Mouse (Mus musculus) thymus, postnatal 4 days (tissue): ENCODE results near the gene Lrig3.

Experiments
- DNase-seq: peaks from one replicate; pipeline ENCODE4 v3.0.0; 2021

The Lrig3 gene

DNA sequence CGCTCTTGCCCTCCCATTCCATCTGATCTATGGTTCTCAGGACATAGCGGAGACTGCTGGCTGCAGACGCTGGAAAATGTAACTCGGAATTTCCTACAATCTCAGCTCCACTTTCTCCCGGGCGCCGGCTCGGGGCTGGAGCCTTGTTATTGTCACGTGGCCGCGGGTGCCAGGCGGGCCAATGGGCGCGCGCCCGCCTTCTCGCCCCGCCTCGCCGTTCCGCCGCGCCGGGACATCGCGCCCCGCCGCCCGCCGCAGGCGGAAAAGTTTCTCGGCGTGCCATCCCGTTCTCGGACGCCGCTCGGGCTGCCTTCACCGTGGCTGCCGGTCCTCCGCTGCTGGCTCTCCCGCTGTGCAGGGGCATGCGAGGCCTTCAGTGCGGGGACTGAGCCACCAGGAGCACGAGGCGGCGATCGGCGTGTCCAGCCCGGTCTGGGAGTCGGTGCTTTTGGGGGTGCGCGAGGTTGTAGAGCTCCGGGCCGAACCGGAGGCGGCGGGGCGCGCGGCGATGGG is at the start of gene Lrig3:
Gene Lrig3 (plus strand): TSS at position 201 of the 513 bp plus-strand sequence.
- DNase-seq = peak; percentile 55

DNA sequence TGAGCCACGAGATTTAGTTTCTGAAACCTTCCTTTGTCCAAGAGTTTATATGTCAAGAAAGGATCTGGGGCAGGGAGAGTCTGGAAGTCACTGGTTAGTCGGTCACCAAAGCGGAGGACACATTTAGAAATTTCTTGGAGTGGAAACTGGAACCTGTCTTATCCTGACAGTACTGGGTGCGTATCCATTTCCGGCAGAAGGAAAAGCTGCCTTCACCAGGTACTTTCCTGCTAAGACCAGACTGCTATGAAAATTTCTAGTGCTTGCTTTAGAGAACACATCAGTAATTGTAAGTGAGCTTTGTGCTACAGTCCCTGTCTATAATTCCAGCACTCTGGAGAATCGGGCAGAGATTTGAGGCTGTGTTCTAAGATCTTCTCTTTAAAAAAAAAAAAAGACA is 49.2 kb upstream of the Lrig3 start:
- DNase-seq = no peak

DNA sequence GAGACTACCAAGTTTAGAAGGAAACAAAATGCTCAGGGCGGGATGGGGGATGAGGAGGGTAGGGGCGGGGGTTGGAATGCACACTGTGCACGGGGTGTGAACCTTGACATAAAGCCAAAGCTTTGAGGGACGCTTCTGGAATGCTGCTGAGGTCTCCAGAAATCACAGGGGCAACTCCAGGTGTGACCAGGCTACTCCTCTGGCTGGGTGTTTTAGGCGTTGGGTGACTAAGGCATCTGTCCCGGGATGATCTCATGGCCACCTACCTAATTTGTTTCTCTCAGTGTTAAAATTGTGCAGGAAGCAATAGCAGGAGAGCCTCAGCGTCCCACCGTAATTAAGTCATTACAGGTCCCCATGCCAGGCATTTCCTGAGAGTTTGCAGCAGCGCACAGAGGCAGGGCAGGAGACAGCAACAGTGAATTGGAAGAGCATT is 48.5 kb upstream of the Lrig3 start:
- no peak for DNase-seq

DNA sequence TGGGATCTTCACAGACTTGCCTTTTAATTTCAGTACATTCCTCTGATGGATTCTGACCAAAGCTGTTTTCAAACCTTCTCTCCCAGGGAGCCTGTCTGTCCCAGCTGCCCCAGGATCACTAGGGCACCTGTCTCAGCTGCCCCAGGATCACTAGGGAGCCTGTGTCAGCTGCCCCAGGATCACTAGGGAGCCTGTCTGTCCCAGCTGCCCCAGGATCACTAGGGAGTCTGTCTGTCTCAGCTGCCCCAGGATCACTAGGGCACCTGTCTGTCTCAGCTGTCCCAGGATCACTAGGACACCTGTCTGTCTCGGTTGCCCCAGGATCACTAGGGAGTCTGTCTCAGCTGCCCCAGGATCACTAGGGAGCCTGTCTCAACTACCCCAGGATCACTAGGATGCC is 47.0 kb upstream of the Lrig3 start:
- no peak for DNase-seq

DNA sequence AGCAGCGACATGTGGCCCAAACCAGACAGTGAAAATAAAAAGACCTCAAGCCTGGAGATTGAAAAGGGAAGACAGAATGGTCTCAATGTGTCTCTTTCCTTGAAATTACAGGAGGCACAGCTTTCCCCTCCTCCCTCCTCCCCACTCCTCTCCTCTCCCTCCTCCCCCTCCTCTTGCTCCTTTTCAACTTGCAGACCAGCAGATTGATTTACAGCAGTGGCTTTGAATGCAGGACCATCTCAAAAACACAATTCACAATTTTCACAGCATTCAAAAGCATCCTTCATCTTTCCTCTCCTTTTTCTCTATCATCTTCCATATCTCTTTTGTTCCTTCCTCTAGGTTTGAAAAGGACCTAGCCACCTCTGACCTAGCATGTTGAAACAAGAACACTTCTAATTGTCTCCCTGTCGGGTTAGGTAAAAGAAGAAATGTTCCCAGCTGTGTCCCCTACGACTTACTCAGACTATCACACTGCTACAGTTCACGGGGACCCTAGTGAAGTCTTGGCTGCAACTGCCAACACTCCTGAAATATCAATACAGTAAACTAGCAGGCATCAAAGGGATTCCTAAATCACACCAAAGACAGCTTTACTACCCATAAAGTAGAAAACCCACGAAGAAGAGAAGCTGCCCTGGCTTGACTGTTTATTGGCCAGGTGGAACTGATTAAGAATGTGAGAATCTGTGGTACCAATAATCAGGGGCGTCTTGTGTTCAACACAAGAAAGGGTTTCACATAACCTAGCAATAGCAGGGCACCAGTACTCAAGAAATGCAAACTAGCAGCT is 44.1 kb upstream of the Lrig3 start:
- DNase-seq = no peak

DNA sequence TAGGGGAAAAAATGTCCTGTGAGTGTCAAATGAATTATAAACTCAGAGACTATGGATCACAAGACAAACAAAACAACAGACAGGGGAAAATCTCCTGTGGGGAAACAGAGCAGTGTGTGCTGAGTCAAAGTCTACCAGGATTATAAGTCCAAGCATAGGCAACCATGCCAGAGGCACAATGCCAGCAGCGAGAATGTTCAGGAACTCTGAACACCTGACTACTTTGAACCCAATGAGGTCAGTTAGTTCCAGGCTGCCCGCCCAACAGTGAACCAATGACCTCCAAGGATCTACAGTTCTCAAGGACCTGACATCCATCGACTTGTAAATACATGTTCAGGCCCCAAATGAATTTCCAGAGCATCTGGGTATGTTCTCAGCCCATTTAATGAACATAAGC is 36.0 kb upstream of the Lrig3 start:
- DNase-seq = no peak

DNA sequence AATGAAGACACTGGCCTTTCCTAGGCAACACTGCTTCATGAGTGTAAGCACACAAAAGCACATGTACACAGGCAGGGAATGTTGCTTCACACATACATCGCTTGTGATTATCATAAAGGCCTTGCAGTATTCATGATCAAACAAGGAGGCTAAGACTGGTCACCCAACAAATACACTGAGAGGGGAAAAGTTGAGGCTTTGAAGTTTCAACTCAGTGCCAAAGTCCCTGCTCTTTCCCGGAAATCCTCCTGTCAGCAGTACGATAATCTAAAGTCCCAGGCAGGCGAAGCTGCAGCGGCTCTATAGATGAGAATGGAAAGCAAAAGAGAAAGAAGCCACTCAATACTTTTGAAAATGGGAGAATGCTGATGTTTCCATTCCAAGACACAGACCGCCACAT is 32.6 kb upstream of the Lrig3 start:
- no peak for DNase-seq

DNA sequence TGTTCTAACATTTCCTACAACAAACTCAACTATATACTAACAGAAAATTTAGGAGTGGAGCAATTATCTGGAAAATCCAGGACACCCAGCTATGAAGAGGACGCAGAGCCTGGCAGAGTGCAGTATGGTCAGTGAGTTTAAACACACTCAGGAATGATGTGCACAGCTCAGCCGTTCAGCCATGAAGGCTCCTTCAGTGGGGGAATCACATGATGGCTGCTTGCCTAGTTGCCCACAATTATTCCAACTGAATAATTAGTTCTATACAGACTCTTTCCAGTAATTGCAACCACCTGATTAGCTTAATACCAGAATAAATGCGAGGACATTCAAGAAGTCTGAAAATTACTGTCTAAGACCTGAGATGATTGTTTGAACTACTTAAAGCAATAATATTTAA is 31.9 kb upstream of the Lrig3 start:
- no peak for DNase-seq

DNA sequence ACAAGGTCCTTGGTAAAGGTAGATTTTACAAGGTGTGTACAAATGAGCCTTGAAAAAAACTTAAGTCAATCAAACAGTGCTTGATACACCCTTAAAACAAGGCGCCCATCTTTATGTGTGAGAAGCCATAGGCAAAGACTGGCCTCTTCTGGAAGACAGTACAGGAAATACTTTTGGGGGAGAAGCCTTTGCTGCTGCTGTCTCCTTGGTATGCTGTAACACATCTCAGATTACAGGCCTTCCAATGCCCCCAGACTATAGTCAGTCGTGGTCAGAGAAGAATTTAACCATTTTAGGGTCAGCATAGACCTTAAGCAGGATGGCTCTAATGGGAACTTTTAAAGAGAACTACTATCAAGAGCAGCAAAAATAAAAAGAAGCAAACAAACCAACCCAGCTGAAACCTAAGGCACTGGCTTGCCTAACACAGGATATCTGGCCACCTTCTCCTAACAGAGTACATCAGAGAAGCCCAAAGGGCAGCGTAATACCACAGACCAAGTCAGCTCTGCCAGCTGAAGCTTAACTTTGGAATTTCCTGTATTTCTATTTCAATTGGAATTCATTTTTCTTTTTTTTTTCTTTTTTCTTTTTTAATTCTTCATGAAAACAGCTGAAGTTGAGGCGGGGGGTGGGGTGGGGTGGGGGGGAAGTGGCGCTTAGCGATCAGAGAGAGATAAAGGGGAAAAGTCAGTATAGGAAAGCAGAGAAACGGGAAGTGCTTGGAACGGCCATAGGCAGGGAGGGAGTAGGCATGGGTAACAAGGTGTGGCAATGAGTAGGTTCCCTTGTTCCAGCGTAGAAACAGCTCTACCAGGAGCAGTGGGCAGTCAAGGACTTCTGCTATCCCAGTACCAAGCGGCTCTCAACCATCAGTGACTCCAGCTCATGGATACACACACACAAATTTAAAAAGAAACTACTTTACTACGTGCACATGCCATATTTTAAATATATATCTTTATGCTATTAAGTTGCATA is 28.2 kb upstream of the Lrig3 start:
- no peak for DNase-seq

DNA sequence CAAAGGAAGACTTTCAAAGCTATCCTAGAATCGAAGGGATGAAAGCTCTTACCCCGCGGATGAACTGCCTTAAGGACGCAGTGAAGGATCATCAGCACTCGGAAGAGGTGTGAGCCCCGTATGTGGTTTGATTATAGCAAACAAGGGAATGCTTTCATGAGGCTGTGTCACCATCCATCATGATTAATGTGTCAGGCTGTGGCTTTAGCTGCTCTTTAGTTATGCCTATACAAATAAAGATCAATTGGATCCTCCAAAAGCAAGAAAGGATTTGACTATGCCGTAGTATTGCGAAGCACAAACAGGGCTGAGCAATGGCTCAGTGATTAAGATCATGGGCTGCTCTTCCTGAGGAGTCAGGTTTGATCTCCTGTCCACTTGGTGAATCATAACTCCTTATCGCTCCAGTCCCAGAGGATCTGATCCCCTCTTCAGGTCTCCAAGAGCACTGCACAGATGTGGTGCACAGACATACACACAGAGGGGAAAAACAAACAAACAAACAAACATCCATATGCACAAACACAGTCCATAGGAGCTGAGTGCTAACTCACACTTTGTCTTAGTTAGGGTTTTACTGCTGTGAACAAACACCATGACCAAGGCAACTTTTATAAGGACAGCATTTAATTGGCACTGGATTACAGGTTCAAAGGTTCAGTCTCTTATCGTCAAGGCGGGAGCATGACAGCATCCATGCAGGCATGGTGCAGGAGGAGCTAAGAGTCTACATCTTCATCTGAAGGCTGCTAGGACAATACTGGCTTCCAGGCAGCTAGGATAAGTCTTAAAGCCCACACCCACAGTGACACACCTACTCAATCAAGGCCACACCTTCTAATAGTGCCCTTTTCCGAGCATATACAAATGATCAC is 27.2 kb upstream of the Lrig3 start:
- no peak for DNase-seq

DNA sequence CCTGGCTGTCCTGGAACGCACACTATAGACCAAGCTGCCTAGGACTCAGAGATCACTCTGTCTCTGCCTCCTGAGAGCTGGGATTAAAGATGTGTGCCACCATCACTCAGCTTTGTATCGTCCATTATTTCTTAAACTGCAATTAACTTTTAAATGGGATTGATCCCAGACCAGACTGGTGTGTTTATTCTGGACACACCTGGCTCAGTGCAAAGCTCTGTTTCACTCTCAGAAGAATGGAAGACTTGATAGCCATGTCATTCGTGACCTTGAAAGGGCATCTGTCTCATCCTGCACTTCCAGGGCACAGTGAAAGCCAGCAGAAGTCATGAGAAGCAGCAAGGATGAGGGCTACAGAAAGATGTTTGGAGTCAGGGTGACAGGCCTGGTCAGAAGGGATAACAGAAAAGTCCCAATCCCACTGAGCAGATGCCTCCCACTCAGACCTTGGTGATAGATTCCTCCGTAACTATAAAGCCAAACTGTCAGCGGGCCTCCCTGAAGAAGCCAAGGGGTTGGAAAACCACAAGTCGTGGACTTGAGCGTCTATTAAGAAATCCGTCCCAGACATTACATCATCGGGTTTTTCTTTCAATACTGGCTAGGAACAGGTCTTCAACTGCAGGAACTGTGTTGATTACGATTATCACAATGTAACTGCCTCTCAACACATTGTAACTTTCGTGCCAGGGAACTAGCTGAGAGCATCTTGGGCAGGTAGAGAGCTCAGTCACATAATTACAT is 25.5 kb upstream of the Lrig3 start:
- DNase-seq = no peak

DNA sequence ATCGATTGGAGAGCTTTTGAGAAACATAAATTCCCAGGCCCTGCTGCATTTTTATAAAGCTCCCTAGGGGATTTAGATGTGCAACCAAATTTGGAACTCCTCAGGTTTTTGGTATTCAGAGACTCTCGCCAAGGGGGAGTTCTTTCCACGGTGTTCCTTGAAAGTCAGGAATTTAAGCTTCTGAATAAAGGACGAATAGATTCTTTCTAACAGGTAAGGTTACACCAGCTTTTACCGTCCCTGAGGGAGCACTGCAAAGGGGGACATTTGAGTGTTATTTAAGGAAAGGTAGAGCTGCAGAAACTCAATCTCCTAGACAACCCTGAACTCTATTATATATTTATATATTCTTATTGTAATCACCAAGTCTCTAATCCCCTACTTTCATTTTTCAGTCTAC is 22.9 kb upstream of the Lrig3 start:
- DNase-seq = no peak

DNA sequence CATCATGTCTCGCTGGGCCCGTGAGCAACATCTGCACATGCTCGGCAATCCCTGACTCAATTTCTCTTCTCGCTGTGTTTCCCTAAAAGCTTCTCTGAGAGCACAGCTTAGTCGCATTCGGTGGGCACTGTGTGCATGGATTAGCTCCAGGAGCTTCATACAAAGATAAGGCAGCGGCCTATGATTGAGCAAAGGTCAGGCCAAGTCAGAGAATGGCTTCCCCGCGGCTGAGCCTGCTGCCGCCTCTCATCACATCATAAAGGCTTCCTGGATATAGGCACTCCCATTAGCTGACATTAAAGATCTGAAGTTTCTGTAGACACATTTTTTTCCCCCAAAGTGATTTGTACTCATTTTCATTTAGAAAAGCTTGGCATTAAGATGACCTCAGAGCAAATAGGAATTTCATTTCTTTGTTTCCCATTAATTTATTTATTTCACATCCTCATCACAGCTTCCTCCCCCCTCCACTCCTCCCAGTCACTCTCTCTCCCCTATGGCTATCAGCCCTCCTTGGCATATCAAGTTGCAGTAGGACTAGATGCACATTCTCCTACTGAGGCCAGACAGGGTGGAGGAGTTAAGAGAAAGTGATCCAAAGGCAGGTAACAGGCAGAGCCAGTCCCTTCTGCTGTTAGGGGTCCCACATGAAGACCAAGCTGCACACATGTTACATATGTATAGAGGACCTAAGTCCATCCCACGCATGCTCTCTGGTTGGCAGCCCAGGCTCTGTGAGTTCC is 21.0 kb upstream of the Lrig3 start:
- no peak for DNase-seq

DNA sequence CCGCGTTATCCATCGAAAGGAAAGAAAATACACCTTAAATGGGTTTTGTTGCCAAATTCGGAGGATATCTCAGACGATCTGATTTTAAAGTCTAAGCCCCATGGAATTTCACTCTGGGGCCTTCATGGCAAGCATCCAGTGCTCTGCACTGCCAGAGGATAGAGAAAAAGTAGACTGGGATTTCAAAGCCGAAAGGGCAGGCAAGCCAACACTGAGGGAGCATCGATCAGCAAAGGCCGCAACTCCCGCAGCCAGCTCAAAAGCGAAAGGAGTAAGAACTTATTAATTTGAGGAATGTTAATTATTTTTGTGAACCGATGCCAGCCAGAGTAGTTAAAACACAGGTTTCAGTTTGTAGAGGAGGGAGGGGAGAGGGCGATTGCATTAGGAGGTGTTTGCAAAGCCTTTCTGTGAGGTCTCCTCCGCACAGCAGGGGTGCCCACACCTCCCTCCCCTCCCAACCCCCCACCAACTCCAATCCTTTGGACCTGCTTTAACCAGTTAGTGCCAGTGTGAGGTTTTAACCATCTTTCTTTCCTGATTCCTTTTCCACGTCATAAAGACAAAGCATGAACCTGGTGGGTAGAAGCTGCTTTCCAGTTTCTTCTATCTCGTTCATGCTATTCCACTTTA is 17.0 kb upstream of the Lrig3 start:
- no peak for DNase-seq

DNA sequence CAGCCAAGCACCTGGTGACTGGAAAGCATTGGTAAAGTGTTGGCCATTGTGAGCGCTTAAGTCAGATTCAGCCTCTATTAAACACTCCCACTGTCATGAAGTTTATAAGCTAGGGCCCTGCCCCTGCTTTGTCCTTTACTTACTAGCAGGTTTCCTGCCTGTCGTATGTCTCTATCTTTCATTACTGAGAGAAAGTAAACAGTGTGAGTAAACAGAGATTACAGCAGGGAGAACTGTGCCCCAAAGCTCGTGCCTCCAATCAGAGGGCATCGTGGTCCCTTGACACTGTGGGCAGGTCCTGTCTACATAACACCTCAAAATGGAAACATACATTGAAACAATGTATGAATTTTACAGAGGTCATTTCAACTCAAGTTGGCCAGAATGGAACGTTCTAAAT is 14.3 kb upstream of the Lrig3 start:
- no peak for DNase-seq

DNA sequence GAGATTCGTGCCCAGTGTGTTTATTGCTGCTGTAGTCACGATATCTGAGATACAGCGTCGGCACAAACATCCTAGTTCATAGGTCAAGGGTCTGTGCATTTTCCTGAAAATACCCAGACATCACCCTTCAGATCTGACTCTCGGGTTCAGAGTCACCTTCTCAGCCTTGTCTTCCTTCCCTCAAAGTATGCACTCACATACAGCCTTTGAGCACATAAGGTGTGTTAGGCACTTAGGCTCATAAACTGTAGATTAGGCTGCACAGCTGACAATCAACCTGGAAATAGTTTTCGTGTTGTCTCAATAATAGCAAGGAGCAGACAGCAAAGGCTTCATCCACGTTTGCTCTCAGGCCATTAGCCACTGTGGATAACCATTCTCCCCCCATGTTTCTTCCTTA is 11.6 kb upstream of the Lrig3 start:
- DNase-seq = no peak

DNA sequence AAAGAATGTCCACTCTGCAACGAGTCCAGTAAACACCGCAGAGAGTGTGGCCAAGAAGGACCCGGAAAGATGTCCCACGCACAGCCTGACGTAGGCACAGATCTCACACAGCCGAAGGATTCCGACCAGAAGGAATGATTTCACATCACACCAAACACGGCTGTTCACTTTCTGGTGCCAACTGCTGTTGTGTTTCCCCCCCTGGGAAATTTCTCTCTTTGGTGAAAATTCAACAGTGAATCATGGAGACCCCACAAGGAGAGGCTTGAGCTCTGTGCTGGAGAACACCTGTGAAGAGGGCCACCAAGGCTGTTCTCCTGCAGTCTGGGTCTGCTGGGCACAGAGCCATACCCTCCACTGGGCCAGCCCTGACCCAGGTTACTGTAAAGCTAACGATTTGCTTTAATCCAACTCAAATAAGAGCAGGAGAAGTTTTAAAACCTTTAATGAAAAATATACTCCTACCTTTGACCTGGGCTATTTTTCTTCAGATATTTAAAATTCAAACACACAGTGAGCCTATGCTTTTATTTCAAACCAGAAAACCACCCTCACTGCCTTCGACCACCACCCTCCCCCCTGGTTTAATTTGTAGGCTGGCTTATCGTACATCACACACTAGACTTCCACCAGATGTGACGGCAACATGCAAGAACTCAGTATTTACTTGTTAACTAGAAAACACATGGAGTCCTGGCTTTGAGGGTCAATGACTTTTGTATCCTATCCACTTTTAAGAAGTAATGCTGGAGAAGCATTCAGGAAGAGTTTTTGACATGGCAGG is 11.0 kb upstream of the Lrig3 start:
- no peak for DNase-seq

DNA sequence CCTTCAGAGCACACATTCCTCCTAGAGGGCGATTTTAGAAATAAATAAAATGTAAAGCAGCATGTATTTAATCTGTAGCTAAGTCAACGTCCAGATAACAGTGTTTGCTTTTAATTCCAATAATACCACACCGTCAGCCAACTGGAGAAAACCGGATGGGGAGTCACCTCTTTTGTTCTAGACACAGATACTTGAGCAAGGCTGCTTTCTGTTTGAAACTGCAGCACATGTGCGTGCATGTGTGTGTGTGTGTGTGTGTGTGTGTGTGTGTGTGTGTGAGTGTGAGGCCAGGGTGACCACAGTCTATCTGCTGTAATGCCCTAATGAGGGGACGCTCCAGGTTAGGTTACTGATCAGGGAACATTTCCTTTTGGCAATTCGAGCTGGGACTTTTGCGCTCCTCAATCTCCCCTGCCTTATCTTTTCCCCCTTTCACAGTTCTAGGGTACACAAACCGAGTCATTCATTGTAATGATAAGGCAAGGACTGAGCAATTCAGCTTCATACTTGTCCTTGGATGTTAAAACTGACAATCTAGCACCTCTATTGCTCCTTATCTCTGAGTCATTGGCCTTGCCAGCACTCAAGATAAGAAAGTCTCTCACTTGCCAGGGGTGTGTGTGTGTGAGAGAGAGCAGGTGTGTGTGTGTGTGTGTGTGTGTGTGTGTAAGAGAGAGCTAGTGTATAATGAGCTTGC is 4.4 kb upstream of the Lrig3 start:
- no peak for DNase-seq

DNA sequence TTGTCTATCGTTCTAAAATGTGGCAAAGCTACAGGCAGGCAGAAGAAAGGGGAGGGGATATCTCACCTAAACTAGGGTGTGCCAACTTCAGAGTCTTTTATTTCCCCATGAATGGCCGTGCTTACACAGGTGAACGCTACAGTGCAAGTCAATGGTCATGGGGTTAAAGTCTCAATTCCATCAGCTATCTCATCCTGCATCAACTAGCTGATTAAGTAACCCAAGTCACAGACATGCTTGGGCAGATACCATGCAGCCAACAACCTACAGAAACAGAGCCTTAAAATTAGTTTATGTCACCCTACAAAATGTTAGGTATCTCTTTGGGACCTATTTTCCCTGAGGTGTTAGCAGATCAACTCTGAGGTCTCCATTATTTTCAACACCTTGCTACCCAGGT is 1.3 kb upstream of the Lrig3 start:
- DNase-seq = no peak
